Mouse (Mus musculus) layer of hippocampus, adult 2 months (tissue): ENCODE data around the gene Auts2. TPM values are rescaled to one million over a fixed set of nuclear protein-coding genes. Genes with fewer than 3 reads are reported as not detected.
A peak's percentile ranks its signal among the peaks of the same experiment; 100 is the strongest.

Source experiments
- DNase-seq, 2 experiments: peaks; one replicate each; pipeline ENCODE4 v3.0.0; 2022; ENCODE audit warnings: low spot score in 2 of 2
- H3K27ac ChIP-seq: fragments of 200-600 bp; 2 replicates; pipeline ENCODE4 v1.8.1; 2022
- H3K4me3 ChIP-seq: fragments of 200-600 bp; 2 replicates; pipeline ENCODE4 v1.8.1; 2022; ENCODE audit warnings: mild to moderate bottlenecking
- CTCF ChIP-seq: fragments of 200-600 bp; conservative IDR thresholded peaks from 2 replicates; pipeline ENCODE4 v1.8.1; 2022; ENCODE audit warnings: antibody characterized with exemption, mild to moderate bottlenecking, moderate library complexity
- total RNA-seq, 2 experiments: library from RNA; stranded (reverse); gene quantifications; 2 replicates each; pipeline ENCODE4 v1.2.3; 2021

Auts2 gene
- total RNA-seq, 2 experiments from 2014 or later = 157 to 188 TPM

GRCm38 (mm10) chr5:131614238-131614637, 928.9 kb downstream of the Auts2 start:
- Histone ChIP-seq H3K27ac (peak overlapping the region; percentile 32; the same call in 1 of the 2 replicates), H3K4me3 (peak overlapping the region; percentile 64)
- no peak for TF ChIP-seq CTCF
- DNase-seq = no peak

GRCm38 (mm10) chr5:131613301-131613700, 929.8 kb downstream of the Auts2 start:
- Histone ChIP-seq H3K27ac (no peak overlapping the region), H3K4me3 (peak overlapping the region; percentile 64)
- no peak for TF ChIP-seq CTCF
- DNase-seq = no peak

DNA sequence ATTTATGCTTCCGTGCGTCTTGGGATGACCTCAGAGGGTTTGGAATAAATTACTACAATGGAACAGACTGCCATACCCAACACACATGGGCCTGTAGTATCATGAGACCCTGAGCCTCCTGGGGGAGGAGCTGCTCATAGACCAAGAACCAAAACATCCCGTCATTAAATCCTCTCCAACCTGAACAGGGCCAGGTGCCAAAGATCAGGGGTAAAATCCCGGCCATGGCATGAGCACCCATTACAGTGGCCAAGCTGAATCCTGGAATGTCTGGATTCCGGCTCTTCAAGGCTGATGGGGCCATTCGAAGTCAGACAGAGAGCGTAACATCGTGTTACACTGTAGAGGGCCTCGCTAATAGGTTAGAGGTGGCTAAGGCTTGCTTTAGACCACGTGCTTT, 932.4 kb downstream of the Auts2 start:
- Histone ChIP-seq H3K4me3 (no peak overlapping the region), H3K27ac (no peak overlapping the region)
- no peak for DNase-seq
- no peak for TF ChIP-seq CTCF

- Histone ChIP-seq H3K27ac (no peak overlapping the region), H3K4me3 (no peak overlapping the region)
- no peak for DNase-seq
- TF ChIP-seq CTCF = no peak
These were observed 936.4 kb downstream of the Auts2 start for GRCm38 (mm10) chr5:131606786-131607185.

GRCm38 (mm10) chr5:131601934-131602692, 941.0 kb downstream of the Auts2 start:
- no peak for TF ChIP-seq CTCF
- H3K4me3 ChIP-seq = no peak overlapping the region
- no peak overlapping the region for H3K27ac ChIP-seq
- DNase-seq = no peak

DNA sequence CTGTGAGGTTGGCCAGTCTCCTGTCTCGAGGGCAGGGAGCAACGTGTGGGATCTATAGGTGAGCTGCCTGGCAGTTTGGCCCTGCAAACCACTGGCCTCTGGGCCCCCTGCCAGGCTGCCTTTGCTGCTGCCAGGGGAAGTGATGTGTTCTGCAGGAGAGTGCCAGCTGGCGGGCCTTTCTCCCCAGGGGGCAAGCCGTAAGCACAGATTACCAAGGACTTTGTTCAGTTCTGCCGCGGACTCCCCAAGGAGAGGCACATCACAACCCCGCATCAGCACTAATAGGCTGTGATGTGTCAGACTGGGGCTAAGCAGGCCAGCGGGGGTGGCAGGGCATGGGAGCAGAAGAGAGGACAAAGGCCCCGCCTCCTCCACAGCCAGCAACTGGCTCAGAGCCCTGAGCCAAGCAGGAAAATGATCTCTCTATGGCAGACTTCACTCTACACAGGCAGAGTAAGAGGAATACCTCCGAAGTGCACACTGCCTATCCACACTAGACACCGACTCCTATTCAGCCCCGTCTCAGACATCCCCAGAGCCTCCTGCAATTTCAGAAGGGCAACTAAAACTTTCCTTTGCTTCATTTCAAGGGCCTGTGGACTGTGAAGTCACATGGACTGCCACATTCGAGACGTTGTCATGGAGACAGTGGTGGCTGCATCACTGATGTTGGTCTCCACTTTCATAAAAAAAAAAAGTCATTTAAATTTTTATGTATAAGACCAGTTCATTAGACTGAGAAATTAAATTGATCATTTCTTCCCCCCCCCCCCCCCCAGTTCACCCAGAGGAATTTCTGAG, 942.6 kb downstream of the Auts2 start:
- no peak for TF ChIP-seq CTCF
- DNase-seq = peak; percentile 67 to 68
- Histone ChIP-seq H3K4me3 (peak overlapping the region; percentile 1; the same call in 1 of the 2 replicates), H3K27ac (peak overlapping the region; percentile 62)

GRCm38 (mm10) chr5:131597503-131597902, 945.6 kb downstream of the Auts2 start:
- H3K27ac ChIP-seq = no peak overlapping the region
- H3K4me3 ChIP-seq = no peak overlapping the region
- no peak for DNase-seq
- TF ChIP-seq CTCF = no peak

- TF ChIP-seq CTCF = no peak
- DNase-seq = no peak
- no peak overlapping the region for H3K27ac ChIP-seq
- no peak overlapping the region for H3K4me3 ChIP-seq
These were observed 946.6 kb downstream of the Auts2 start for GRCm38 (mm10) chr5:131596591-131596990.

- Histone ChIP-seq H3K4me3 (no peak overlapping the region), H3K27ac (no peak overlapping the region)
- no peak for DNase-seq
- TF ChIP-seq CTCF = no peak
These were observed 947.4 kb downstream of the Auts2 start for GRCm38 (mm10) chr5:131595730-131596129.

DNA sequence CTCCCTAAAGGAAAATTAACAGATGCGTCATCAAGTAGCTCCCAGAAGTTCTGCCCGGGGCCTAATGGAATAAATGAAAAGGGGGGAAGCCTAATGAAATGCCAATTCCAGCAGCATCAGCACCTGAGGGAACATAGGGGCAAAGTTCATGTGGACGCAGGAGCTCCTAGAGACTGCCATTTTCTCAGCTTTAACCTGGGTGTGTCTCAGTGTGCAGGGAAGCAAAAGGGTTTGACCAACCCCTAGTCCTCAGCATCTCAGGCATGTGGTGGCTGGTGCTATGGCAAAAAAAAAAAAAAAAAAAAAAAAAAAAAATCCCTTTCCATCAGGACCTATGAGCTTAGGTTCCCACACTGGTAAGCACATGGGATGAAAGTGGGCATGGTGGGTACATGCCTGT, 948.5 kb downstream of the Auts2 start:
- Histone ChIP-seq H3K4me3 (no peak overlapping the region), H3K27ac (no peak overlapping the region)
- no peak for TF ChIP-seq CTCF
- no peak for DNase-seq

DNA sequence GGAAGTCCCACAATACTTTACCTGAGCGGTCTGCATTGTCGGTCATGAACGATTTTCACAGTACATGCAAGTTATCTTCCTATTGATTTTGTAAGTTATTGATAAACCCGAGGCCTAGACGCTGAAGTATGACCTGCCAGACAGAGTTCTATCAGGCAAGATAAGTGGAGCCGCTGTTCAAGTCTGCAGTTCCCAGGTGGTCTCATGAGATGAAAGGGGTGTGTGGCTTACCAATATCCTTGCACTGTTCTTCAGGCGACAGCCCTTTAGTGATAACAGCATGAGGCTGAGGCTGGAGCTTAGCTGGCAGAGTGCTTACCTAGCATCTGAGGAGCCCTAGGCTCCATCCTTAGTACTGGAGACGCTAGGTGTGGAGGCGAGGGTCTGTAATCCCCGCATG, 949.9 kb downstream of the Auts2 start:
- H3K27ac ChIP-seq = no peak overlapping the region
- DNase-seq = no peak
- TF ChIP-seq CTCF = no peak
- no peak overlapping the region for H3K4me3 ChIP-seq

GRCm38 (mm10) chr5:131589948-131590467, 953.1 kb downstream of the Auts2 start:
- TF ChIP-seq CTCF = no peak
- Histone ChIP-seq H3K27ac (no peak overlapping the region), H3K4me3 (no peak overlapping the region)
- DNase-seq = no peak

GRCm38 (mm10) chr5:131586332-131586700, 956.8 kb downstream of the Auts2 start:
- no peak overlapping the region for H3K4me3 ChIP-seq
- no peak for TF ChIP-seq CTCF
- peak overlapping the region; percentile 52 for H3K27ac ChIP-seq
- DNase-seq = no peak
